Mouse (Mus musculus) forelimb bud, embryonic 11.5 days (tissue): Measurements from ENCODE around the gene Tmem260.
"Not testable (repeated sequence)": the region's sequence is repeated elsewhere in the genome, so short reads cannot be mapped to it uniquely, and the experiment has no call there.

Source experiments
- DNase-seq: peaks from one replicate; pipeline ENCODE4 v3.0.0-alpha.2; 2012; ENCODE audit warnings: low read depth, low spot score

Tmem260 gene

GRCm38 (mm10) chr14:48445984-48446683 lies at the start of gene Tmem260:
Tmem260 (plus strand) TSS chr14:48446124.
- peak; percentile 94 for DNase-seq

DNA sequence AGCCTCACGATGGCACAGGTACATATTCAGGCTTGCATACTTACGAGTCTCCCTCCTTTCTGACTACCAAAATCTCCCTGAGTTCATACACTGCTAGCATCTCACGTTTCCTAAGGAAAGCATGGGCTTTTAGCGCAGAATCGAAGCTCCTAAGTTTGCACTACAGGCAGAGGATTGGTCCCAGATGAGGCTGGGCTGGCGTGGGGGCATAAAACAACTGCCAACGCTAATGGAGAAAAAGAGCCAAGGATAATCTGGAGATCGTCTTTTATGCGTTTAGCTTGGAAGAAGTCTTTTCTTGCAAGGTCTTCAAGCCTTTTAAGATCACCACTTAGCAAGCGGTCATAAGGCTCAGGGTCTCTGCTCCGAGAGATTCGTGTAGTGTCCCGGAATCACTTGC lies 39.8 kb upstream of the Tmem260 start:
- no peak for DNase-seq

- DNase-seq = no peak
These were observed 28.9 kb upstream of the Tmem260 start for GRCm38 (mm10) chr14:48417064-48417463.

DNA sequence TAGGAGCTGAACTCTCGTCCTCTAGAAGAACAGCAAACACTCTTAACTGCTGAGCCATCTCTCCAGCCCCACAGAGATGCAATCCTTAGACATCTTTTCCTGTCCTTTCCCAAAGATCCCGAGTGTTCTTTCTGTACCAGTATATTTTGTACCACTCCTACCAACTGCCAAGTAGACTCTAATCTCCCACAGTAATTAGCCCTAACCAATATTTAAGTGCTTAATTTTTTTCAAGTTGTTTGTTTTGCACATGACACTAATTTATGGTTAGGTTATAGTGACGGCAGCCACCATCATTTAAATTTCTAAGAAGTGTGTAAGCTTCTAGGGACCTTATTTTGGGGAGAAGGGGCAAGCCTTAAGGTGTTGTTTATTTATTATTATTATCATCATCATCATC lies 27.7 kb upstream of the Tmem260 start:
- no peak for DNase-seq

DNA sequence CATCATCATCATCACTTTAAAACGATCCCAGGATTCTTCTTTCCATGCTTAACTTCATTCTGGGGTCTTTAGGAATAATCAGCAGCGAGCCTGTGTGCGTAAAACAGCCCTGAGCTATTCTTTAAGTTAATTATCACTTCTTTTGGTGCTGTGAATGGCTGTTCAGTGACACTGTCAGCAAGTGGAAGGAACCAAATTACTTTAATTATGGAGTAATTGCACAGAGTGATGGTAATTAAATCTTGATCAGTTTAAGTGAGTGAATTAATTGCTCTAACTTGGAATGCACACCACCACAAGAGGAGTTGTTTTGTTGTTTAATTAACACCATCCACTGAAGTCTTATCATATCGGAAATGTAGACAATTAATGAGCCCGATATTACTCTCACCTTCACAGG lies 27.3 kb upstream of the Tmem260 start:
- no peak for DNase-seq

DNA sequence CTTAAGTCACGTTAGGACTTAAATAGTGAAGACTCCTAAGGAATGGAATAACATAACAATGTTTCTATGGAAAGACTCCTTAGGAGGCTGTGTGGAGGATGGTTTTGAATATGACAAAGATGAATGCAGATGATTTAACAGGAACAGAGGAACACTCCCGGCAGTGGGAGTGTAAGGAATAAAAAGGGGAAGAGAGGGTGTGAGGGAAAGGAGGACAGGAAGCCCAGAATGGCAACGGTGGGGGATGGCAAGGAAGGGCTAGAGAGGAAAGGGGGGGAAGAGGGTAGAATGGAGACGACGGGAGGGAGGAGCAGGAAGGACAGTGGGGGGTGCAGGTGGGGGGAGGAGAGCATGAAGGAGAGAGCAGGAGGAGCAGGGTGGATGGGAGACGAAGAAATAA lies 24.4 kb upstream of the Tmem260 start:
- DNase-seq = no peak

DNA sequence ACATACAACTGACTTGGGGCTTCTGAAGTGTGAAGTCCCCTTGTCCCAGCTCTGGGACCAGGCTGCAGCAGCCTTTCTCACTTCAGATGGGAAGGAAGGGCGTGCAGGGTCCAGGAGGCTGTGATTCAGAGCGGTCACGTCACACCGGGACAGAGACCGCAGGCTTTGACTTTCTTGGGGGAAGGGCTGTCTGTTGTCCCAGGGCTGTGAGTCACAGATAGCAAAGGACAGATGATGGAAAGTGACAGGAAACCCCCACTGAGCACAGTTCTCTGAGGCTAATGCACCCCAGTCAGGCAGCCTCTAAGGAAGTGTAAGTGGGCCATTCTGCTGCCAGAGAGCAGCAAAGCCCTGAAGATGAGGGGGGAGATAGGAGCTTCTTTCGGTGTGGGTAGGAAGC lies 23.9 kb upstream of the Tmem260 start:
- no peak for DNase-seq

DNA sequence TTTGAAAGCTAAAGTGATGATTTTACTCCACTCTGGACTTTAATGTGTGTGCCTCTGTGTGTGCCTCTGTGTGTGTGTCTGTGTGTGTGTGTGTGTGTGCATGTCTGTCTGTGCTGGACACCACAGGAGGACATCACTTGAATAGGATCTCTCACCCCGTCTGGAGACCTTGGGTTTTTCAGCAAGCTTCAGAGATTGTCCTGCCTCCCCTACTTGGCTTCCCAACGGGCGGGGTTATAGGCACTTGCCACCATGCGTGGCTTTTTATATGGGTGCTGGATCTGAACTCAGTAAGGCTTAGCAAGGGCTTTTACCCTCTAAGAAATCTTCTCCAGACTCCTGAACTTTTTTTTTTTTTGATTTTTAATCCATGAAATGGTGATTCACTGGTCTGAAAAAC lies 23.5 kb upstream of the Tmem260 start:
- no peak for DNase-seq

GRCm38 (mm10) chr14:48422901-48423300 lies 23.0 kb upstream of the Tmem260 start:
- DNase-seq = no peak

- DNase-seq = no peak
These were observed 13.9 kb upstream of the Tmem260 start for GRCm38 (mm10) chr14:48431978-48432377.

GRCm38 (mm10) chr14:48443796-48444195 lies 2.1 kb upstream of the Tmem260 start:
- DNase-seq = no peak

DNA sequence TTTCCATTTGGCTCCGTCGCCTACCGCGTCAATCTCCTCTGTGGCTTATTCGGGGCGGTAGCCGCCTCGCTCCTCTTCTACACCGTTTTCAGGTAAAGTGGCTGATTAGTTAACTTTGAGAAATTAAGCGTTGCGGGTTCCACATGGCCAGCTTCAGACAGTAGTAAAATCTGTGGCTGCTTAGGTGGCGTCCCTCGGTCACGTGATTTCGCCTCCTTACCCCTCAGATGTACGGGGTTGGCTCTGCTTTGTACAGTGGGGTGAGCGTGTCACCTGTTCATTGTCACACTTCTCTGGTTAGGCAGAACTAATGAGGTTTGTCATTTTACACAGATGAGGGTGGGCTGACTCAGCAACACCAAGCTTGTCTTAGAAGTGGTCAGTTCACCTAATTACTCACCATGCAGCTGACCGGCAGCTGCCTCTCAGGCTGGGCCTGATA lies 6.1 kb downstream of the Tmem260 start:
- DNase-seq = no peak

DNA sequence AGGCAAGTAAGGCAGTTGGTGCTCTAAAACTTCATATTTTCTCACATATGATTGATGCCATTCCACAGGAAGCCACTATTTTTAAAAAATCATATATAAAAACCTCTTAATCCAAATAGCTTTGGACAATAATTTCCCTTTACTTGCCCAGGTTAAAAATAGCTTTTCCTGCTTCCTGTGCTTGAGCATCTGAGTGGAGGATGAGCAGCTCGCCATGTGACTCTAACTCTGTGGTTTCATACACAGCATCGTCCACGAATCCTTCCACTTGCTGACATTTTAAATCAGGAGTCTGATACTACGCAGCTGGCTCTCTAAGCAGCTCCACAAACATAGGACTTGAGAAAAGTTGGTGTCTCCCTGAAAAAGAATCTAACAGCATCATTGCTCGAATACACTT lies 7.5 kb downstream of the Tmem260 start:
- DNase-seq = no peak

DNA sequence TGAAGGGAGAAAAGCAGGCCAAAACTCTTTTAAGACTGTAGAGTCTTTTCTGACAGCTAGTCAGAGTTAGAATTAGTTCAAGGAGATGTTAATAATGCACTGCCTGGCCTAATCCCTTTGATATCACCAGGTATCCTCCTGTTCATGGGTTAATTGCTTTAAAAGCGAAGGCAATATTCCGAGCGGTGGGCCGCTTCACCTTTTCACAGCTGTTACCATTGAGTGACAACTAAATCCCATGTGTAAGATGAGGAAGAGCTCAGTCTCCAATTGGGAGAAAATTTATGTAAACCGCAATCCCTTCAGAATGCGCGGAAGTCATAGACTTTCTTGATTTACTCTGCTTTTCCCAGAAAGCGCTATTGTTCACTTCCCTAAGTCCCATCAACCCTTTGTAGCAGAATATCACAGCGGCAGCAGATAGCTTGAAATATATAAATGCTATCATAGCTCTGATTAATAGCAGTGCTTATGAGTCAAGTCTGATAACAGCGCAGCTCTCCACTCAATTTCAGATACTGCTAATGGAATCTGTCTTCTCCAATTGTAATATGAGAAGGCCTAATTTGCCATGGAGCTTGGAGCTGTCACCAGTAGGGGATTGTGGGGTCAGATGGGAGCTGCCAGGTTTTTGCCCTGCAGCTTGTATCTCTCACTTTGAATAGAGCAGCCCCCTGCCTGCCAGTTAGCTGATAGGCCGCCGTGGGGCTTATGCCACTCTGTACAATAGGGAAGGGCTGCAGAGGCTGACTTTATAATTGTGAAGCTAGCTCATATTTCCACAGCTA lies 10.6 kb downstream of the Tmem260 start:
- peak; percentile 20 for DNase-seq

DNA sequence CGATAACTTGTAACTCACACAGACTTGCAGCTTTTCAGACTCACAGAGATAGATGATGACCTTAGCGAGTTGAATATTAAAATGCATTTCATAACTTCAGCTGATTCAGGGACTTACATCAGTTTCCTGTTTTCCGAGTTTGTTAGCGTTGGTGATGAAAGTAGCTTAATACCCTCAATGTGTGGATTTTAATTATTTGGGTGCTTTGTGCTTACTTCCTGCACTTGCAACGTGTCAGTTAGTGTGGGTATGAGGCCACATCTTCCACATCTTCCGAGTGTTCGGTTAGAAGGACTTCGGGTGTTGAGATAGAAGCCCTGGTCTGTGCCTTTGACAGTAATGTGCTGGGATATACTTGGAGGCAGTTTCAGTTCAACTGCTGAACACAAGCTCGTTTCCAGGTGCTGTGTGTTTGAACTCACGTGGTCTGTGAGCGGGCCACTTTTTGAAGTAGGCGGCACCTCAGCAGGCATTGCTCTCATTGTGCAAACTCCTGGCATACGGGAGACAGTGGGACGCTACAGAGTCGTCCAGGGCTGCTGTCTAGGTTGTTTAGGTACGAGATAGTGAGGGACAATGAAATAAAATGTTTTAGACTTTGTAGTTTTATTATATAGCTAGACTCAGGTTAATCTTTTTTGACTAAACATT lies 11.5 kb downstream of the Tmem260 start:
- no peak for DNase-seq

DNA sequence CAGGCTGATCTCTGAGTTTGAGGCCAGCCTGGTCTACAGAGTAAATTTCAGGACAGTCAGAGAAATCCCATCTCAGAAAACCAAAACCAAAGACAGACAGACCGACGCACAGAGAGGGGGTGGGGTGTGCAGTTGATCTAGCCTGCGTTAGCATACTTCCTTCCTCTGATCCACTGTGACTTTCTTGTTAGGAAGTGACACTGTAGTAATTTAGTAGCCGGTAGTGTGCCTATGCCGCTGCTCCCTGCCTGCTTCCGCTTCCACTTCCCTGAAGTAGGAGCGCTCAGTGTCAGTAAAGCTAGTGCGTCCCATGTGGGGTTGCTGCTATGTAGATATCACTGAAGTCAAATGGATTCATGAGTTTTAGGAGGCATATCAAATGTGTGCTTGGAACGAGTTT lies 13.0 kb downstream of the Tmem260 start:
- DNase-seq = no peak

GRCm38 (mm10) chr14:48468339-48468738 lies 22.4 kb downstream of the Tmem260 start:
- DNase-seq = no peak

- DNase-seq = no peak
These were observed 25.0 kb downstream of the Tmem260 start for GRCm38 (mm10) chr14:48470742-48471487.

DNA sequence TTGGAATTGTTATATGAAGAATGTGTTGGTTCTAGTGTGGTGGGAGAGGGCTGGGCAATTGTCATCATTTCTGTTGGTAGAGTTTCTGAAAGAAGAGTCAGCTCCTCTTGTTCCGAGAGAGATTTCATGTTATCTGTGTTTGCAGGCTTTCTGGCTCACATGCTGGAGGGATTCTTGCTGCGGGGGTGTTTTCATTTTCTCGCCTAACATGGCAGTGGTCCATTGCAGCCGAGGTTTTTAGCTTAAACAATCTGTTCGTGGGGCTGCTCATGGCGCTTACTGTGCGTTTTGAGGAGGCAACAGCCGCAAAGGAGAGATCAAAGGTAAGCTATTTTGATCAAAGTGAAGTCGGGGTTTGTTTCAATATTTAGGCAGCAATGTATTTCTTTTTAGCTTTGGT lies 26.3 kb downstream of the Tmem260 start:
- DNase-seq = no peak

- DNase-seq = no peak
These were observed 29.4 kb downstream of the Tmem260 start for GRCm38 (mm10) chr14:48475370-48475769.

GRCm38 (mm10) chr14:48475834-48476233 lies 29.9 kb downstream of the Tmem260 start:
- DNase-seq = not testable (repeated sequence)

- no peak for DNase-seq
These were observed 30.4 kb downstream of the Tmem260 start for GRCm38 (mm10) chr14:48476278-48476677.
